Mouse (Mus musculus) hindbrain, postnatal 0 days (tissue): ENCODE results near the gene Slc12a6. TPM values are rescaled to one million over a fixed set of nuclear protein-coding genes. Genes with fewer than 3 reads are reported as not detected.

Source experiments
- ATAC-seq: fragments of 200-750 bp; cut with Nextera tagmentation; 2 replicates; pipeline ENCODE4 v1.8.0; 2017; ENCODE audit warnings: mild to moderate bottlenecking, moderate TSS enrichment, moderate library complexity
- DNase-seq: peaks from one replicate; pipeline ENCODE4 v3.0.0-alpha.2; 2015; ENCODE audit warnings: low spot score
- H3K27ac ChIP-seq: fragments of 300-500 bp; sonication (generic); 2 replicates; pipeline ENCODE4 v1.5.1; 2014; ENCODE audit warnings: mild to moderate bottlenecking
- H3K27me3 ChIP-seq: fragments of 300-500 bp; sonication (generic); 2 replicates; pipeline ENCODE4 v1.6.1; 2014; ENCODE audit warnings: low read length, mixed read lengths; ENCODE audit not compliant: insufficient read depth
- H3K36me3 ChIP-seq: fragments of 300-500 bp; sonication (generic); 2 replicates; pipeline ENCODE4 v1.6.1; 2014; ENCODE audit warnings: low read length, mixed read lengths; ENCODE audit not compliant: insufficient read depth
- H3K4me1 ChIP-seq: fragments of 300-500 bp; sonication (generic); 2 replicates; pipeline ENCODE4 v1.6.1; 2014; ENCODE audit warnings: antibody characterized with exemption, low read length, mixed read lengths; ENCODE audit not compliant: insufficient read depth
- H3K4me2 ChIP-seq: fragments of 300-500 bp; sonication (generic); 2 replicates; pipeline ENCODE4 v1.6.1; 2014; ENCODE audit warnings: low read depth, mild to moderate bottlenecking, low read length, moderate library complexity, mixed read lengths
- H3K4me3 ChIP-seq: fragments of 300-500 bp; sonication (generic); 2 replicates; pipeline ENCODE4 v1.5.1; 2014; ENCODE audit warnings: low read length
- H3K9ac ChIP-seq: fragments of 300-500 bp; sonication (generic); replicated peaks from 2 replicates; pipeline ENCODE4 v1.6.1; 2014; ENCODE audit warnings: mild to moderate bottlenecking, low read length, moderate library complexity, mixed read lengths
- H3K9me3 ChIP-seq: fragments of 300-500 bp; sonication (generic); 2 replicates; pipeline ENCODE4 v1.6.1; 2016; ENCODE audit warnings: low read length, mixed read lengths
- CTCF ChIP-seq: IDR thresholded peaks from 2 replicates; pipeline ENCODE4 v1.5.1; 2016; ENCODE audit warnings: antibody characterized with exemption, control low read depth, low read depth
- WGBS: fragments of 180-500 bp; shearing (Covaris S2); extraction: QIAGEN DNeasy Blood & Tissue Kit; methylation state at CpG from one replicate; pipeline ENCODE4 v1.1.7; 2014; 5-methylcytosine and 5-hydroxymethylcytosine counted together
- polyA plus RNA-seq: library from polyadenylated mRNA; unstranded; fragments of >200 nt; fragmentation: Nextera tagmentation; extraction: Ambion mirVana; gene quantifications from 2 replicates; pipeline ENCODE4 v1.2.1, GENCODE M21; 2015
- total RNA-seq: library from RNA; depleted of rRNA; stranded (reverse); fragments of >200 nt; gene quantifications from 2 replicates; pipeline ENCODE4 v1.2.3, GENCODE M21; 2014

Gene Slc12a6
- total and polyA plus RNA-seq, 2 experiments from 2014 or later = 12.6 to 68.2 TPM

- H3K27ac ChIP-seq = no peak overlapping the region
- peaks cover 8% of the 10 kb centered on the region; the same call in 1 of the 2 replicates for H3K4me1 ChIP-seq
- DNase-seq (no peak), ATAC-seq (no peak)
- no peaks in the 10 kb centered on the region for H3K36me3 ChIP-seq
- no peak overlapping the region for H3K4me2 ChIP-seq
- H3K9ac ChIP-seq = no peak overlapping the region
- no peak overlapping the region for H3K4me3 ChIP-seq
- no peaks in the 10 kb centered on the region for H3K27me3 ChIP-seq
- H3K9me3 ChIP-seq = no peaks in the 10 kb centered on the region
- WGBS = 85% methylated on average over 2 of the region's 2 CpGs
- TF ChIP-seq CTCF = no peak
Measured at GRCm38 (mm10) chr2:112236620-112237019, 29.0 kb upstream of the Slc12a6 start.

GRCm38 (mm10) chr2:112238006-112238405, 27.6 kb upstream of the Slc12a6 start:
- no peak for TF ChIP-seq CTCF
- Histone ChIP-seq H3K9ac (no peak overlapping the region), H3K4me2 (no peak overlapping the region), H3K36me3 (no peaks in the 10 kb centered on the region), H3K27ac (no peak overlapping the region), H3K4me3 (no peak overlapping the region), H3K27me3 (no peaks in the 10 kb centered on the region), H3K9me3 (no peaks in the 10 kb centered on the region), H3K4me1 (peaks cover 8% of the 10 kb centered on the region; the same call in 1 of the 2 replicates)
- ATAC-seq (no peak), DNase-seq (no peak)
- 13% methylated on average over 4 of the region's 4 CpGs for WGBS

- peaks cover 5% of the 10 kb centered on the region; the same call in 1 of the 2 replicates for H3K36me3 ChIP-seq
- peak within 1 kb of the TSS; percentile 86 for H3K9ac ChIP-seq
- peak within 1 kb of the TSS; percentile 81 for H3K4me3 ChIP-seq
- ATAC-seq (peak; percentile 82), DNase-seq (peak; percentile 95)
- WGBS = 2% methylated on average over 92 of the region's 94 CpGs
- no peaks in the 10 kb centered on the region for H3K9me3 ChIP-seq
- H3K4me2 ChIP-seq = peak within 1 kb of the TSS; percentile 80
- no peaks in the 10 kb centered on the region for H3K27me3 ChIP-seq
- H3K4me1 ChIP-seq = peaks cover 8% of the 10 kb centered on the region; the same call in 1 of the 2 replicates
- H3K27ac ChIP-seq = peak within 1 kb of the TSS; percentile 97
- peak; percentile 78 for TF ChIP-seq CTCF
Measured at GRCm38 (mm10) chr2:112239212-112239934, 26.3 kb upstream of the Slc12a6 start, which contains the start of gene Lpcat4. TSS of gene Lpcat4 (plus strand) at chr2:112239468.

DNA sequence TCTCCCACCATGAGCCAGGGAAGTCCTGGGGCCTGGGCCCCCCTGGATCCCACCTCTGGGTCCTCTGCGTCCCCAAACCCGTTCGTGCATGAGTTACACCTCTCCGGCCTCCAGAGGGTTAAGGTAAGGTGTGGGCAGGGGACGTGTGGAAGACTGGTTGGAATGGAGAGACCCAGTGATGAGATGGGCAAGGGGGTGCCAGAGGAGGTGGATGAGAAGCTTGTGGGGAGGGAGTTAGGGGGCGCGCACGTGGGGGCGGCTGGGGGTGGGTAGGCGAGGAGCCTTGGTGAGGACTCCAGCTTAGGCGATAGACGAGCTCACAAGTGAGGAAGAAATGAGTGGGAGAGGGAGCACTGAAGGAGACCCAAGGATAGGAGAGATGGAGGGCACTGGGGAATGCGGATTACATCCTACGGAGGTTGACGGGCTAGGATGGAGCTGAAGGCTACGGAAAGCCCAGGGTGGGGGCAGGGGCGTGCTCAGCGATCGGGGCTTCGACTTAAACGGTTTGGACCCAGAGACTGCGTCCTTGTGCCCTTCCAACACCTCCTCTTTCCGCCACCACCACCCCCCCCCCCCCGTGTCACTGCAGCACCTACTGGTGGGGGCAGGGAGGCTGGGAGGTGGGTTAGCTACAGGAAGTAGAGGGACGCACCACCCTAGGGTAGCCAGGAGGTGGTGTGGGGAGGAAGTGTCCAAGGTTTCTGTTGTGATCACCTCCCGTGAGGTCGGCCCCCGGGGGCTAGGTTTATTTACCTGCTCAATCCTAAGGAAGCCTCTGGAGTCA, 25.5 kb upstream of the Slc12a6 start:
- peak; percentile 39 for TF ChIP-seq CTCF
- H3K4me2 ChIP-seq = peak overlapping the region; percentile 80
- peaks cover 11% of the 10 kb centered on the region; the same call in 1 of the 2 replicates for H3K36me3 ChIP-seq
- H3K27me3 ChIP-seq = no peaks in the 10 kb centered on the region
- H3K4me1 ChIP-seq = peaks cover 8% of the 10 kb centered on the region; the same call in 1 of the 2 replicates
- DNase-seq (peak; percentile 58), ATAC-seq (peak; percentile 70)
- peak overlapping the region; percentile 81 for H3K4me3 ChIP-seq
- H3K9me3 ChIP-seq = no peaks in the 10 kb centered on the region
- H3K27ac ChIP-seq = peak overlapping the region; percentile 97
- peak overlapping the region; percentile 86 for H3K9ac ChIP-seq
- WGBS = under 1% methylated on average over 25 of the region's 28 CpGs

DNA sequence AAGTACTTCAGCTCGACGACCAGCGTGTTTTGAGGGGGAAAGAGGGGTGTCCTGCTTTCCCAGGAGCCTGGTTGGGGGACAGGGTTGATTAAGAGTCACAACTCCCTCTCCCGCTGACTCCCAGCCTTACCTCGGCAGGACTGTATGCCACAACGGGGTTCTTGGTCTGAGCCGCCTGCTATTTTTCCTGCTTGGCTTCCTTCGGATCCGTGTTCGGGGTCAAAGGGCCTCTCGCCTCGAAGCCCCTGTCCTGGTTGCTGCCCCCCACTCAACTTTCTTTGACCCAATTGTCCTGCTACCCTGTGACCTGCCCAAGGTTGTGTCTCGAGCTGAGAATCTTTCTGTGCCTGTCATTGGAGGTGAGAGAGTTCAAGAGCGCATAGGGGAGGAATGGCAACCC, 23.8 kb upstream of the Slc12a6 start:
- H3K27me3 ChIP-seq = no peaks in the 10 kb centered on the region
- H3K27ac ChIP-seq = no peak overlapping the region
- no peak overlapping the region for H3K4me3 ChIP-seq
- peaks cover 8% of the 10 kb centered on the region; the same call in 1 of the 2 replicates for H3K4me1 ChIP-seq
- no peak for TF ChIP-seq CTCF
- no peak overlapping the region for H3K9ac ChIP-seq
- ATAC-seq (no peak), DNase-seq (no peak)
- 84% methylated on average over 14 of the region's 14 CpGs for WGBS
- H3K4me2 ChIP-seq = no peak overlapping the region
- H3K9me3 ChIP-seq = no peaks in the 10 kb centered on the region
- peaks cover 11% of the 10 kb centered on the region; the same call in 1 of the 2 replicates for H3K36me3 ChIP-seq

GRCm38 (mm10) chr2:112245307-112245706, 20.3 kb upstream of the Slc12a6 start:
- Histone ChIP-seq H3K9ac (no peak overlapping the region), H3K27ac (no peak overlapping the region), H3K4me1 (peaks cover 5% of the 10 kb centered on the region; the same call in 1 of the 2 replicates), H3K27me3 (no peaks in the 10 kb centered on the region), H3K36me3 (peaks cover 11% of the 10 kb centered on the region; the same call in 1 of the 2 replicates), H3K4me3 (no peak overlapping the region), H3K9me3 (no peaks in the 10 kb centered on the region), H3K4me2 (no peak overlapping the region)
- WGBS = 93% methylated on average over 5 of the region's 5 CpGs
- TF ChIP-seq CTCF = no peak
- no peak for DNase-seq
- no peak for ATAC-seq
